Mouse (Mus musculus): Measurements from ENCODE around the gene Lrrc28. TPM values are rescaled to one million over a fixed set of nuclear protein-coding genes. Genes with fewer than 3 reads are reported as not detected.

The Lrrc28 gene
- polyA plus RNA-seq, 1 experiment from 2014 or later: 21.1 TPM

- 81% methylated on average over 5 of the region's 5 CpGs for WGBS
- no peak for ATAC-seq
- no peak overlapping the region for H3K4me2 ChIP-seq (ENCODE audit: low read length)
- no peak overlapping the region for H3K27ac ChIP-seq (ENCODE audit: low read depth, low read length)
- no peaks in the 10 kb centered on the region for H3K27me3 ChIP-seq (replicated peaks; ENCODE audit: control insufficient read depth, insufficient read depth, low read length)
- no peak overlapping the region for H3K9ac ChIP-seq (ENCODE audit: low read depth, low read length)
- H3K4me3 ChIP-seq (ENCODE audit: low read length): no peak overlapping the region
- no peaks in the 10 kb centered on the region for H3K36me3 ChIP-seq (ENCODE audit: control insufficient read depth, insufficient read depth, low read length)
- H3K9me3 ChIP-seq (ENCODE audit: control insufficient read depth, low read length): no peaks in the 10 kb centered on the region
- no peaks in the 10 kb centered on the region for H3K4me1 ChIP-seq (ENCODE audit: control insufficient read depth, insufficient read depth, low read depth, low read length)
Observed at GRCm38 (mm10) chr7:67632380-67632779, 12.7 kb downstream of the Lrrc28 start.

GRCm38 (mm10) chr7:67630817-67631216, 14.3 kb downstream of the Lrrc28 start:
- no peaks in the 10 kb centered on the region for H3K9me3 ChIP-seq (ENCODE audit: control insufficient read depth, low read length)
- H3K4me3 ChIP-seq (ENCODE audit: low read length): no peak overlapping the region
- no peaks in the 10 kb centered on the region for H3K36me3 ChIP-seq (ENCODE audit: control insufficient read depth, insufficient read depth, low read length)
- H3K4me1 ChIP-seq (ENCODE audit: control insufficient read depth, insufficient read depth, low read depth, low read length): no peaks in the 10 kb centered on the region
- H3K27ac ChIP-seq (ENCODE audit: low read depth, low read length): no peak overlapping the region
- no peak overlapping the region for H3K9ac ChIP-seq (ENCODE audit: low read depth, low read length)
- WGBS: 20% methylated on average over 2 of the region's 2 CpGs
- H3K4me2 ChIP-seq (ENCODE audit: low read length): no peak overlapping the region
- ATAC-seq: peak; percentile 82
- no peaks in the 10 kb centered on the region for H3K27me3 ChIP-seq (replicated peaks; ENCODE audit: control insufficient read depth, insufficient read depth, low read length)

GRCm38 (mm10) chr7:67629681-67630080, 15.4 kb downstream of the Lrrc28 start:
- ATAC-seq: no peak
- H3K36me3 ChIP-seq (ENCODE audit: control insufficient read depth, insufficient read depth, low read length): no peaks in the 10 kb centered on the region
- H3K9ac ChIP-seq (ENCODE audit: low read depth, low read length): no peak overlapping the region
- H3K27me3 ChIP-seq (replicated peaks; ENCODE audit: control insufficient read depth, insufficient read depth, low read length): no peaks in the 10 kb centered on the region
- no peak overlapping the region for H3K27ac ChIP-seq (ENCODE audit: low read depth, low read length)
- no peak overlapping the region for H3K4me3 ChIP-seq (ENCODE audit: low read length)
- H3K4me1 ChIP-seq (ENCODE audit: control insufficient read depth, insufficient read depth, low read depth, low read length): no peaks in the 10 kb centered on the region
- 50% methylated on average over 5 of the region's 5 CpGs for WGBS
- H3K9me3 ChIP-seq (ENCODE audit: control insufficient read depth, low read length): no peaks in the 10 kb centered on the region
- no peak overlapping the region for H3K4me2 ChIP-seq (ENCODE audit: low read length)

- Histone ChIP-seq H3K9ac (ENCODE audit: low read depth, low read length) (no peak overlapping the region), H3K4me3 (ENCODE audit: low read length) (no peak overlapping the region), H3K4me1 (ENCODE audit: control insufficient read depth, insufficient read depth, low read depth, low read length) (no peaks in the 10 kb centered on the region), H3K9me3 (ENCODE audit: control insufficient read depth, low read length) (no peaks in the 10 kb centered on the region), H3K27me3 (replicated peaks; ENCODE audit: control insufficient read depth, insufficient read depth, low read length) (no peaks in the 10 kb centered on the region), H3K27ac (ENCODE audit: low read depth, low read length) (no peak overlapping the region), H3K4me2 (ENCODE audit: low read length) (no peak overlapping the region), H3K36me3 (ENCODE audit: control insufficient read depth, insufficient read depth, low read length) (no peaks in the 10 kb centered on the region)
- 85% methylated on average over 5 of the region's 5 CpGs for WGBS
- ATAC-seq: no peak
Observed at GRCm38 (mm10) chr7:67626671-67627070, 18.4 kb downstream of the Lrrc28 start.

- no peaks in the 10 kb centered on the region for H3K9me3 ChIP-seq (ENCODE audit: control insufficient read depth, low read length)
- no peak overlapping the region for H3K27ac ChIP-seq (ENCODE audit: low read depth, low read length)
- no peaks in the 10 kb centered on the region for H3K27me3 ChIP-seq (replicated peaks; ENCODE audit: control insufficient read depth, insufficient read depth, low read length)
- H3K36me3 ChIP-seq (ENCODE audit: control insufficient read depth, insufficient read depth, low read length): no peaks in the 10 kb centered on the region
- no peak overlapping the region for H3K4me2 ChIP-seq (ENCODE audit: low read length)
- H3K4me3 ChIP-seq (ENCODE audit: low read length): no peak overlapping the region
- no peaks in the 10 kb centered on the region for H3K4me1 ChIP-seq (ENCODE audit: control insufficient read depth, insufficient read depth, low read depth, low read length)
- 75% methylated on average over 3 of the region's 3 CpGs for whole genome bisulfite sequencing
- H3K9ac ChIP-seq (ENCODE audit: low read depth, low read length): no peak overlapping the region
- ATAC-seq: no peak
Observed at GRCm38 (mm10) chr7:67622151-67622550, 22.9 kb downstream of the Lrrc28 start.

GRCm38 (mm10) chr7:67619836-67620235, 25.2 kb downstream of the Lrrc28 start:
- no peak for ATAC-seq
- H3K9me3 ChIP-seq (ENCODE audit: control insufficient read depth, low read length): no peaks in the 10 kb centered on the region
- no peak overlapping the region for H3K4me3 ChIP-seq (ENCODE audit: low read length)
- H3K4me1 ChIP-seq (ENCODE audit: control insufficient read depth, insufficient read depth, low read depth, low read length): no peaks in the 10 kb centered on the region
- H3K36me3 ChIP-seq (ENCODE audit: control insufficient read depth, insufficient read depth, low read length): no peaks in the 10 kb centered on the region
- H3K27me3 ChIP-seq (replicated peaks; ENCODE audit: control insufficient read depth, insufficient read depth, low read length): no peaks in the 10 kb centered on the region
- no peak overlapping the region for H3K4me2 ChIP-seq (ENCODE audit: low read length)
- no peak overlapping the region for H3K9ac ChIP-seq (ENCODE audit: low read depth, low read length)
- H3K27ac ChIP-seq (ENCODE audit: low read depth, low read length): no peak overlapping the region
- 84% methylated on average over 4 of the region's 4 CpGs for WGBS

GRCm38 (mm10) chr7:67618316-67618715, 26.8 kb downstream of the Lrrc28 start:
- WGBS: 91% methylated on average over 3 of the region's 3 CpGs
- Histone ChIP-seq H3K9me3 (ENCODE audit: control insufficient read depth, low read length) (no peaks in the 10 kb centered on the region), H3K4me1 (ENCODE audit: control insufficient read depth, insufficient read depth, low read depth, low read length) (no peaks in the 10 kb centered on the region), H3K4me3 (ENCODE audit: low read length) (no peak overlapping the region), H3K9ac (ENCODE audit: low read depth, low read length) (no peak overlapping the region; the same call in 1 of the 2 replicates), H3K4me2 (ENCODE audit: low read length) (no peak overlapping the region), H3K36me3 (ENCODE audit: control insufficient read depth, insufficient read depth, low read length) (no peaks in the 10 kb centered on the region), H3K27ac (ENCODE audit: low read depth, low read length) (no peak overlapping the region), H3K27me3 (replicated peaks; ENCODE audit: control insufficient read depth, insufficient read depth, low read length) (no peaks in the 10 kb centered on the region)
- no peak for ATAC-seq

GRCm38 (mm10) chr7:67617646-67618045, 27.4 kb downstream of the Lrrc28 start:
- 95% methylated on average over 10 of the region's 10 CpGs for WGBS
- no peak overlapping the region for H3K4me3 ChIP-seq (ENCODE audit: low read length)
- no peak overlapping the region for H3K4me2 ChIP-seq (ENCODE audit: low read length)
- no peaks in the 10 kb centered on the region for H3K36me3 ChIP-seq (ENCODE audit: control insufficient read depth, insufficient read depth, low read length)
- H3K4me1 ChIP-seq (ENCODE audit: control insufficient read depth, insufficient read depth, low read depth, low read length): no peaks in the 10 kb centered on the region
- no peaks in the 10 kb centered on the region for H3K9me3 ChIP-seq (ENCODE audit: control insufficient read depth, low read length)
- no peak overlapping the region for H3K9ac ChIP-seq (ENCODE audit: low read depth, low read length)
- ATAC-seq: no peak
- H3K27ac ChIP-seq (ENCODE audit: low read depth, low read length): no peak overlapping the region
- no peaks in the 10 kb centered on the region for H3K27me3 ChIP-seq (replicated peaks; ENCODE audit: control insufficient read depth, insufficient read depth, low read length)

GRCm38 (mm10) chr7:67616890-67617289, 28.2 kb downstream of the Lrrc28 start:
- Histone ChIP-seq H3K4me2 (ENCODE audit: low read length) (no peak overlapping the region), H3K36me3 (ENCODE audit: control insufficient read depth, insufficient read depth, low read length) (no peaks in the 10 kb centered on the region), H3K4me3 (ENCODE audit: low read length) (no peak overlapping the region), H3K4me1 (ENCODE audit: control insufficient read depth, insufficient read depth, low read depth, low read length) (no peaks in the 10 kb centered on the region), H3K9me3 (ENCODE audit: control insufficient read depth, low read length) (no peaks in the 10 kb centered on the region), H3K9ac (ENCODE audit: low read depth, low read length) (no peak overlapping the region), H3K27me3 (replicated peaks; ENCODE audit: control insufficient read depth, insufficient read depth, low read length) (no peaks in the 10 kb centered on the region), H3K27ac (ENCODE audit: low read depth, low read length) (no peak overlapping the region)
- no peak for ATAC-seq
- 86% methylated on average over 4 of the region's 4 CpGs for WGBS

GRCm38 (mm10) chr7:67614464-67614861, 30.6 kb downstream of the Lrrc28 start:
- H3K4me1 ChIP-seq (ENCODE audit: control insufficient read depth, insufficient read depth, low read depth, low read length): no peaks in the 10 kb centered on the region
- H3K9ac ChIP-seq (ENCODE audit: low read depth, low read length): no peak overlapping the region
- no peaks in the 10 kb centered on the region for H3K27me3 ChIP-seq (replicated peaks; ENCODE audit: control insufficient read depth, insufficient read depth, low read length)
- no peaks in the 10 kb centered on the region for H3K36me3 ChIP-seq (ENCODE audit: control insufficient read depth, insufficient read depth, low read length)
- H3K4me3 ChIP-seq (ENCODE audit: low read length): no peak overlapping the region
- H3K9me3 ChIP-seq (ENCODE audit: control insufficient read depth, low read length): no peaks in the 10 kb centered on the region
- no peak overlapping the region for H3K27ac ChIP-seq (ENCODE audit: low read depth, low read length)
- no peak overlapping the region for H3K4me2 ChIP-seq (ENCODE audit: low read length)
- ATAC-seq: no peak
- WGBS: 83% methylated on average over 7 of the region's 7 CpGs
